Mouse (Mus musculus): ENCODE results near the gene Patj. TPM values are rescaled to one million over a fixed set of nuclear protein-coding genes. Genes with fewer than 3 reads are reported as not detected.

Gene Patj
- polyA plus RNA-seq, 1 experiment, result 6.4 TPM

DNA sequence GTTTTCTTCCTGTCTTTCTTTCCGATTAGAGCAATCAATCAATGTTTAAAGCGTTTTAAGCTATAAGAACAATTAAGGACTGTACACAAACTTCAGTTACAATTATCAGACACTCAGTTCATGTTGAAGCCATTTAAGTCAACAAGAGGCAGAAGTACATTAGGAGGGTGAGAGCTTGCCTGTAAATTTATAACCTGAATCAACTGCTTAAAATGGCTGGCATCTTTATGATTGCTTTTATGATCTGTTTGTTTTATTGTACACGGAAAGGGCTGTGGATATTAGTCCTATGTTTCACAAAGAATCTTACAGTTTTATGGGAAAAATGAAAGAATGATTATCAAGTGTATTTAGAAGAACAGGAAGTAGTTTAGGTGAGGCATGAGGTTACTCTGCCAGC, 45.7 kb downstream of the Patj start:
- no peaks in the 10 kb centered on the region for H3K4me1 ChIP-seq (ENCODE audit: control insufficient read depth, insufficient read depth, low read length)
- no peak overlapping the region for H3K4me3 ChIP-seq (ENCODE audit: insufficient read depth, low read length)
- TF ChIP-seq POLR2A (IDR thresholded peaks at IDR 0.05; ENCODE audit: low read depth, low read length) (no peak), CTCF (IDR thresholded peaks at IDR 0.05; ENCODE audit: borderline replicate concordance, insufficient read depth, low read length) (no peak)
- H3K27ac ChIP-seq (ENCODE audit: insufficient read depth, low read length), result no peak overlapping the region

DNA sequence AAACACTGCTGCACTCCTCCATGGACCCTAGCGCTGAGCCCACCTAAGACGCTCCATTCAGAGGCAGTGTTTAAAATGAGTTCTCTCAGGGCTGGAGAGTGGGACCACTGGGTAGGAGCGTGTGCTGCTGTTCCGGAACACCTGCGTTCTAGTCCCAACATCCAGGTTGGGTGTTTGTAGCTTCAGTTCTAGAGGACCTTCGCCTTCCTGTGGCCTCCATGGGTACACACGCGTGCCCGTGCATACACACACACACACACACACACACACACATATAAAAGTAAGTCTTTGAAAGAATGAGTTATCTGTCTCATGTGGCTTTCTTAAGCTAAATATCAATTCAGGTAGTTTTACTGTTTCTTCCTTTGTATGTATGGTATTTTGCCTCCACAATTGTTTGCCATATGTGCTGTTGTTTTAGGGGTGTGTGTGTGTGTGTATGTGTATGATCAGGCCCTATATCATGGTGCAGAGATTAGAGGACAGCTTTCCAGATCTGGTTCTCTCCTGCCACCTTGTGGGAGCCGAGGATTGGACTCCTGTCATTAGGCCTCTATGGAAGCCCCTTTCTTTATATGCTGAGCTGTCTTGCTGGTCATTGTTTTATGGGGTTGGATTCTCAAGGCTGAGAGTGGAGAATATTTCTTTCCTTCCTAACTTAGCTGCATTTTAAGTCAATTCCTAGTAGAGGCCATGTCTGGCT, 49.0 kb downstream of the Patj start:
- H3K27ac ChIP-seq (ENCODE audit: insufficient read depth, low read length), result no peak overlapping the region
- H3K4me1 ChIP-seq (ENCODE audit: control insufficient read depth, insufficient read depth, low read length), result no peaks in the 10 kb centered on the region
- TF ChIP-seq POLR2A (IDR thresholded peaks at IDR 0.05; ENCODE audit: low read depth, low read length) (no peak), CTCF (IDR thresholded peaks at IDR 0.05; ENCODE audit: borderline replicate concordance, insufficient read depth, low read length) (0 out of 2 replicates have a peak, but pooled peaks have one; percentile 5)
- no peak overlapping the region for H3K4me3 ChIP-seq (ENCODE audit: insufficient read depth, low read length)

GRCm38 (mm10) chr4:98449564-98450263, 54.1 kb downstream of the Patj start:
- TF ChIP-seq CTCF (IDR thresholded peaks at IDR 0.05; ENCODE audit: borderline replicate concordance, insufficient read depth, low read length), result no peak
- no peak for TF ChIP-seq POLR2A (IDR thresholded peaks at IDR 0.05; ENCODE audit: low read depth, low read length)
- H3K4me1 ChIP-seq (ENCODE audit: control insufficient read depth, insufficient read depth, low read length), result peaks cover 7% of the 10 kb centered on the region
- H3K4me3 ChIP-seq (ENCODE audit: insufficient read depth, low read length), result no peak overlapping the region
- H3K27ac ChIP-seq (ENCODE audit: insufficient read depth, low read length), result peak overlapping the region; percentile 31; the same call in 1 of the 2 replicates

- Histone ChIP-seq H3K4me3 (ENCODE audit: insufficient read depth, low read length) (no peak overlapping the region), H3K4me1 (ENCODE audit: control insufficient read depth, insufficient read depth, low read length) (peaks cover 7% of the 10 kb centered on the region), H3K27ac (ENCODE audit: insufficient read depth, low read length) (peak overlapping the region; percentile 31; the same call in 1 of the 2 replicates)
- TF ChIP-seq CTCF (IDR thresholded peaks at IDR 0.05; ENCODE audit: borderline replicate concordance, insufficient read depth, low read length), result no peak
- TF ChIP-seq POLR2A (IDR thresholded peaks at IDR 0.05; ENCODE audit: low read depth, low read length), result no peak
Observed at GRCm38 (mm10) chr4:98450308-98450707, 54.7 kb downstream of the Patj start.

GRCm38 (mm10) chr4:98450829-98451228, 55.2 kb downstream of the Patj start:
- Histone ChIP-seq H3K27ac (ENCODE audit: insufficient read depth, low read length) (no peak overlapping the region), H3K4me1 (ENCODE audit: control insufficient read depth, insufficient read depth, low read length) (peaks cover 7% of the 10 kb centered on the region), H3K4me3 (ENCODE audit: insufficient read depth, low read length) (no peak overlapping the region)
- no peak for TF ChIP-seq CTCF (IDR thresholded peaks at IDR 0.05; ENCODE audit: borderline replicate concordance, insufficient read depth, low read length)

DNA sequence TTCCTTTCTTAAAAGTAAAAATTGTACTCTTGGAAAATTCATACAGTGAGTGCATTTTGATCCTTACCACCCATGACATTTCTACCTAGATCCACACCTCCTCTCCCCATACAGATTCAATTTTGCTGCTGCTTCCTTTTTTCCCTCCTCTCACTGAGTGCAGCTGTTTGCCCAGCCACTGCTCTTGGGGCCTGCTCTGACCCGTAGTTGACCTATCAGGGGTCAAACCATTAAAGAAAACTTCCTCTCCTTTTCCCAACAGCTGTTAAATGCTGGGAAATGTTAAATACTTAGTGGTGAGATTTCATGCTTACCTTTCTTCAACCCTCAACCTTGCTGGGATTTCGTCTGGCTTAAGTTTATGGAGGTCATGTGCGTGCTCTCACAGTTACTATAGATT, 55.7 kb downstream of the Patj start:
- TF ChIP-seq CTCF (IDR thresholded peaks at IDR 0.05; ENCODE audit: borderline replicate concordance, insufficient read depth, low read length) (no peak), POLR2A (IDR thresholded peaks at IDR 0.05; ENCODE audit: low read depth, low read length) (no peak)
- H3K4me3 ChIP-seq (ENCODE audit: insufficient read depth, low read length), result no peak overlapping the region
- H3K27ac ChIP-seq (ENCODE audit: insufficient read depth, low read length), result no peak overlapping the region

GRCm38 (mm10) chr4:98452725-98453124, 57.1 kb downstream of the Patj start:
- peaks cover 7% of the 10 kb centered on the region for H3K4me1 ChIP-seq (ENCODE audit: control insufficient read depth, insufficient read depth, low read length)
- no peak overlapping the region for H3K4me3 ChIP-seq (ENCODE audit: insufficient read depth, low read length)
- H3K27ac ChIP-seq (ENCODE audit: insufficient read depth, low read length), result no peak overlapping the region
- no peak for TF ChIP-seq CTCF (IDR thresholded peaks at IDR 0.05; ENCODE audit: borderline replicate concordance, insufficient read depth, low read length)
- TF ChIP-seq POLR2A (IDR thresholded peaks at IDR 0.05; ENCODE audit: low read depth, low read length), result no peak

More for the DNA sequence above, 55.7 kb downstream of the Patj start:
- H3K4me1 ChIP-seq (ENCODE audit: control insufficient read depth, insufficient read depth, low read length), result peaks cover 7% of the 10 kb centered on the region

GRCm38 (mm10) chr4:98453231-98453630, 57.6 kb downstream of the Patj start:
- Histone ChIP-seq H3K4me3 (ENCODE audit: insufficient read depth, low read length) (no peak overlapping the region), H3K27ac (ENCODE audit: insufficient read depth, low read length) (no peak overlapping the region), H3K4me1 (ENCODE audit: control insufficient read depth, insufficient read depth, low read length) (peaks cover 7% of the 10 kb centered on the region)
- TF ChIP-seq POLR2A (IDR thresholded peaks at IDR 0.05; ENCODE audit: low read depth, low read length) (no peak), CTCF (IDR thresholded peaks at IDR 0.05; ENCODE audit: borderline replicate concordance, insufficient read depth, low read length) (no peak)

GRCm38 (mm10) chr4:98455352-98455751, 59.8 kb downstream of the Patj start:
- TF ChIP-seq POLR2A (IDR thresholded peaks at IDR 0.05; ENCODE audit: low read depth, low read length), result no peak
- TF ChIP-seq CTCF (IDR thresholded peaks at IDR 0.05; ENCODE audit: borderline replicate concordance, insufficient read depth, low read length), result no peak
- 0 out of 2 replicates have a peak, but pooled peaks cover 2% of the 10 kb centered on the region for H3K4me1 ChIP-seq (ENCODE audit: control insufficient read depth, insufficient read depth, low read length)
- H3K27ac ChIP-seq (ENCODE audit: insufficient read depth, low read length), result no peak overlapping the region
- no peak overlapping the region for H3K4me3 ChIP-seq (ENCODE audit: insufficient read depth, low read length)

- no peak overlapping the region for H3K27ac ChIP-seq (ENCODE audit: insufficient read depth, low read length)
- H3K4me3 ChIP-seq (ENCODE audit: insufficient read depth, low read length), result no peak overlapping the region
- H3K4me1 ChIP-seq (ENCODE audit: control insufficient read depth, insufficient read depth, low read length), result no peaks in the 10 kb centered on the region
- TF ChIP-seq POLR2A (IDR thresholded peaks at IDR 0.05; ENCODE audit: low read depth, low read length) (no peak), CTCF (IDR thresholded peaks at IDR 0.05; ENCODE audit: borderline replicate concordance, insufficient read depth, low read length) (no peak)
Observed at GRCm38 (mm10) chr4:98455910-98456309, 60.3 kb downstream of the Patj start.

Measured in embryonic fibroblast, embryonic 13.5 days (primary cell).